Mouse (Mus musculus): ENCODE results near the gene Abl2. TPM values are rescaled to one million over a fixed set of nuclear protein-coding genes. Genes with fewer than 3 reads are reported as not detected.

The Abl2 gene
- total and polyA plus RNA-seq, 3 experiments, result 8.6 to 15.2 (median 14.7) TPM

DNA sequence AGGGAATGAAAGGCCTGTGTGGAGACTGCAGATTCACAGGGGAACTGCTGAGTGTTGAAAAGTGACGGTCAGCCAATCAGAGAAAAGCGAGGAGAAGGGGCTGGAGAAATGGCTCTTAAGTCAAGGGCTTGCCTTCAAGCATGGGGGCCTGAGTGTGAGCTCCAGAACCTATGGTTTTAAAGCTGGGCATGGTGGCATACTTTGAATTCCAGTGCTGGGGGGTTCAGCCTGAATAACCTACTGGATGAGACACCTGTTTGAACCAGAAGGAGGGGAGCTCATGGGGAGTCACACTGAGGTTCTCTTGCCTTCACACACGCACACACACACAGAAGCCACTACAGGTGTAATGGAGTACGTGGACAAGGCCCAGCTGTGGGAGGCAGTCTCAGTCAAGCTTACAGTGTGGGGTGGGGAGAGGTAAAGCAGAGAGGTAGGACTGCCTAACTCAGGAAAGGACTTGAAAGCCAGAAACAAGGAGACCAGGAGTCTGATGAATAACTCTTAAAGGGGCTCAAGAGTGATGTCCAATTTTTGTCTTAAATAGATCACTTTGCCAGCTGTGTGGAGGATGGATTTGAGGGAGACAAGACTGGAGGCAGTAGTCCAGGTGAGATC is 61.8 kb downstream of the Abl2 start:
- Histone ChIP-seq H3K27me3 (ENCODE audit: insufficient read depth, low read length) (no peaks in the 10 kb centered on the region), H3K4me3 (ENCODE audit: low read depth, low read length) (no peak overlapping the region), H3K36me3 (replicated peaks) (peaks cover 45% of the 10 kb centered on the region), H3K9me3 (replicated peaks) (no peaks in the 10 kb centered on the region), H3K4me1 (ENCODE audit: insufficient read depth, low read depth, low read length) (peaks cover 26% of the 10 kb centered on the region)
- TF ChIP-seq GATA2 (IDR thresholded peaks at IDR 0.05; ENCODE audit: borderline replicate concordance, low read depth, low read length) (no peak), POLR2AphosphoS5 (IDR thresholded peaks at IDR 0.05; ENCODE audit: insufficient replicate concordance, low read depth, low read length) (no peak), CTCF (IDR thresholded peaks at IDR 0.05; ENCODE audit: low read depth, low read length) (no peak), TAL1 (conservative IDR thresholded peaks at IDR 0.05; ENCODE audit: low read depth, low read length) (no peak), GATA1 (IDR thresholded peaks at IDR 0.05; ENCODE audit: borderline replicate concordance, low read length) (no peak)
- no peak for DNase-seq (ENCODE audit: low spot score)
- ATAC-seq (ENCODE audit: extremely low read depth, insufficient number of reproducible peaks, low FRiP score, poor library complexity, severe bottlenecking), result no peak

DNA sequence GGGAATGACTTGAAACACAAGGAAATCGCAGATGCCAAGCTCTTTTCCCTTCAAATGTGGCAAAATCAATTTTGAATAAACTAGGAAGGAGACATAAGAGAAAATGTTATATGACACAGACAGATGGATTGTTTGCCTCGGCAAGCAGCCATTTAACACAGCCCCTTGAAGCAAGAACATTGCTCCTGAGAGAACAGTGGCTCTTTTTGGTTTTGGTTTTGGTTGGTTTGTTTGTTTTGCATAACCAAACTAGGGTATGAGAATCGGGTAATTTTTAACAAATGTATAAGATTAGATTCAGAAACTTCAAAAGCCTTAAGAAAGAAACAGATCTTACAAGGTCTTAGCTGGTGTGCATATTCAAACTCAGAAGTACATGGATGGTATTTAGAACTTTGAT is 62.4 kb downstream of the Abl2 start:
- TF ChIP-seq CTCF (IDR thresholded peaks at IDR 0.05; ENCODE audit: low read depth, low read length), result no peak
- TF ChIP-seq GATA1 (IDR thresholded peaks at IDR 0.05; ENCODE audit: borderline replicate concordance, low read length), result no peak
- H3K36me3 ChIP-seq (replicated peaks), result peaks cover 48% of the 10 kb centered on the region
- H3K9me3 ChIP-seq (replicated peaks), result no peaks in the 10 kb centered on the region
- ATAC-seq (ENCODE audit: extremely low read depth, insufficient number of reproducible peaks, low FRiP score, poor library complexity, severe bottlenecking), result no peak
- no peak overlapping the region for H3K4me3 ChIP-seq (ENCODE audit: low read depth, low read length)
- peaks cover 20% of the 10 kb centered on the region for H3K4me1 ChIP-seq (ENCODE audit: insufficient read depth, low read depth, low read length)
- DNase-seq (ENCODE audit: low spot score), result no peak
- no peaks in the 10 kb centered on the region for H3K27me3 ChIP-seq (ENCODE audit: insufficient read depth, low read length)

DNA sequence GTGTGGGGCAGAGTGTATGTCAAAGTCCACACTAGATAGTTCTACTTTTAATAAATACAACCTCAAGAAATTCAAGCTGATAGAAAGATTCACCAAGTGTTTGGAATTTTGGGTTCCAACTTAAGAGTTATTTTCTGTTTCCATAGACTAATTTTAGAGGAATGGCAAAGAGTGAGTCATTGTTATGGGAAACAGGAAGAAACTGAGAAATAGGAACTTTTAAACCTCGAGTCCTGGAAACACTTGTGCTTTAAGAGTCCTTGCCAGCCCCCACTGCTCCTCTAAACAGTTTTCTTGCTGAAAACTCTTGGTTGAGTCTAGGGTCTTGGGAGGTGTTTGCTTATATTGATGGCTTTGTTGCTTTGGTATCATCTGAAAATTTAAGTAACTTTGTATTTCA is 65.6 kb downstream of the Abl2 start:
- DNase-seq (ENCODE audit: low spot score) (no peak), ATAC-seq (ENCODE audit: extremely low read depth, insufficient number of reproducible peaks, low FRiP score, poor library complexity, severe bottlenecking) (no peak)
- no peaks in the 10 kb centered on the region for H3K4me1 ChIP-seq (ENCODE audit: insufficient read depth, low read depth, low read length)
- peaks cover 58% of the 10 kb centered on the region for H3K36me3 ChIP-seq (replicated peaks)
- H3K27me3 ChIP-seq (ENCODE audit: insufficient read depth, low read length), result no peaks in the 10 kb centered on the region
- no peaks in the 10 kb centered on the region for H3K9me3 ChIP-seq (replicated peaks)
- TF ChIP-seq CTCF (IDR thresholded peaks at IDR 0.05; ENCODE audit: low read depth, low read length) (no peak), POLR2AphosphoS5 (IDR thresholded peaks at IDR 0.05; ENCODE audit: insufficient replicate concordance, low read depth, low read length) (no peak), GATA2 (IDR thresholded peaks at IDR 0.05; ENCODE audit: borderline replicate concordance, low read depth, low read length) (no peak), GATA1 (IDR thresholded peaks at IDR 0.05; ENCODE audit: borderline replicate concordance, low read length) (no peak), TAL1 (conservative IDR thresholded peaks at IDR 0.05; ENCODE audit: low read depth, low read length) (no peak)
- H3K4me3 ChIP-seq (ENCODE audit: low read depth, low read length), result no peak overlapping the region

DNA sequence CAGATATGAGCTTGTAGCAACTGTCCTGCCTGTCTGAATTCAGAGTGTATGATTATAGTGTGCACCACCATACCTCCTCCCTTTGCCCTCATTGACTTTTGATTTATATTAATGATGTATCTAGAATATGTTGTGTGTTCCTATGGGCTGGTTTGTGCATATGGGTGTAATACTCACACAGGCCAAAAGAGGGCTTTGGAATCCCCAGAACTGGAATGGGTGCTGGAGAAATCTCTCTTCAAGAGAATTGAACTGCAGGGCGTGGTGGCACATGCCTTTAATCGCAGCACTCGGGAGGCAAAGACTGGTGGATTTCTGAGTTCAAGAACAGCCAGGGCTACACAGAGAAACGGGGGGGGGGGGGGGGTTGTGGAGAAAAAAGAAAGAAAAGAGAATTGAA is 68.1 kb downstream of the Abl2 start:
- Histone ChIP-seq H3K36me3 (replicated peaks) (peaks cover 67% of the 10 kb centered on the region), H3K27me3 (ENCODE audit: insufficient read depth, low read length) (no peaks in the 10 kb centered on the region), H3K4me1 (ENCODE audit: insufficient read depth, low read depth, low read length) (no peaks in the 10 kb centered on the region), H3K4me3 (ENCODE audit: low read depth, low read length) (no peak overlapping the region), H3K9me3 (replicated peaks) (no peaks in the 10 kb centered on the region)
- DNase-seq (ENCODE audit: low spot score), result no peak
- TF ChIP-seq GATA1 (IDR thresholded peaks at IDR 0.05; ENCODE audit: borderline replicate concordance, low read length), result no peak
- TF ChIP-seq CTCF (IDR thresholded peaks at IDR 0.05; ENCODE audit: low read depth, low read length), result no peak
- no peak for TF ChIP-seq POLR2AphosphoS5 (IDR thresholded peaks at IDR 0.05; ENCODE audit: insufficient replicate concordance, low read depth, low read length)
- TF ChIP-seq TAL1 (conservative IDR thresholded peaks at IDR 0.05; ENCODE audit: low read depth, low read length), result no peak
- no peak for TF ChIP-seq GATA2 (IDR thresholded peaks at IDR 0.05; ENCODE audit: borderline replicate concordance, low read depth, low read length)
- no peak for ATAC-seq (ENCODE audit: extremely low read depth, insufficient number of reproducible peaks, low FRiP score, poor library complexity, severe bottlenecking)

DNA sequence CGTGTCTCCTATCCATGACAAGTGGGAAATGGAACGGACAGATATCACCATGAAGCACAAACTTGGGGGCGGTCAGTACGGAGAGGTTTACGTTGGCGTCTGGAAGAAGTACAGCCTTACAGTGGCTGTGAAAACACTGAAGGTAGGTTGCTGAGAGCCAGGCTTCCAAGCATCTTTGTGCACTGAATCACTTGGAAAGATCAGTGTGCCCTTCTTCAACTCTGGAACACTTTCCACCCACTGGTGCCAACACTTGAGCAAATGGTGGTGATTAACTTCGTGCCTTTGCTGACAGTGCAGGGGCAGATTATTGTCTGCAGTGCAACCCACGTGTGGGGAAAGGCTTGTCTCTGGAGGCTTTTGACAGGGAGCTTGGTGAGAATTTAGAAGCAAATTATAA is 71.4 kb downstream of the Abl2 start:
- Histone ChIP-seq H3K9me3 (replicated peaks) (no peaks in the 10 kb centered on the region), H3K36me3 (replicated peaks) (peaks cover 74% of the 10 kb centered on the region), H3K27me3 (ENCODE audit: insufficient read depth, low read length) (no peaks in the 10 kb centered on the region), H3K4me3 (ENCODE audit: low read depth, low read length) (no peak overlapping the region), H3K4me1 (ENCODE audit: insufficient read depth, low read depth, low read length) (no peaks in the 10 kb centered on the region)
- DNase-seq (ENCODE audit: low spot score), result no peak
- no peak for TF ChIP-seq POLR2AphosphoS5 (IDR thresholded peaks at IDR 0.05; ENCODE audit: insufficient replicate concordance, low read depth, low read length)
- TF ChIP-seq GATA1 (IDR thresholded peaks at IDR 0.05; ENCODE audit: borderline replicate concordance, low read length), result no peak
- no peak for TF ChIP-seq TAL1 (conservative IDR thresholded peaks at IDR 0.05; ENCODE audit: low read depth, low read length)
- no peak for ATAC-seq (ENCODE audit: extremely low read depth, insufficient number of reproducible peaks, low FRiP score, poor library complexity, severe bottlenecking)

DNA sequence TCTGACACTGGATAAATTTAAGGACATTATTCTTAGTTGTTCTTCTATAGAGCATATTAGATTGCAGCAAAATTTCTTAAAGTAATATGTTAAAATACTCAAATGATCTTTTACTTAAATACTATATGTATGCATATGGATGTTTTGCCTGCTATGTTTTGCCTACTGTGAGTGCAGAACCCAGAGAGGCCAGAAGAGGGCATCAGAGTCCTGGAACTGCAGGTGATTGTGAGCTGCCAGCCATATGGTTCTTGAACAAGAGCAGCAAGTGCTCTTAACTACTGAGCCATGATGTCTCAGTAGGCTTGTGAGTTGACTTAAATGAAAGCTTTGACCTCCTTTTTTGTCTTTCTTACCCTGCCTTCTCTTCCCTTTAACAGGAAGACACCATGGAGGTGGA is 72.4 kb downstream of the Abl2 start:
- DNase-seq (ENCODE audit: low spot score) (no peak), ATAC-seq (ENCODE audit: extremely low read depth, insufficient number of reproducible peaks, low FRiP score, poor library complexity, severe bottlenecking) (no peak)
- Histone ChIP-seq H3K36me3 (replicated peaks) (peaks cover 76% of the 10 kb centered on the region), H3K4me1 (ENCODE audit: insufficient read depth, low read depth, low read length) (no peaks in the 10 kb centered on the region), H3K9me3 (replicated peaks) (no peaks in the 10 kb centered on the region), H3K27me3 (ENCODE audit: insufficient read depth, low read length) (no peaks in the 10 kb centered on the region), H3K4me3 (ENCODE audit: low read depth, low read length) (no peak overlapping the region)
- TF ChIP-seq CTCF (IDR thresholded peaks at IDR 0.05; ENCODE audit: low read depth, low read length) (no peak), GATA1 (IDR thresholded peaks at IDR 0.05; ENCODE audit: borderline replicate concordance, low read length) (no peak), TAL1 (conservative IDR thresholded peaks at IDR 0.05; ENCODE audit: low read depth, low read length) (no peak)

DNA sequence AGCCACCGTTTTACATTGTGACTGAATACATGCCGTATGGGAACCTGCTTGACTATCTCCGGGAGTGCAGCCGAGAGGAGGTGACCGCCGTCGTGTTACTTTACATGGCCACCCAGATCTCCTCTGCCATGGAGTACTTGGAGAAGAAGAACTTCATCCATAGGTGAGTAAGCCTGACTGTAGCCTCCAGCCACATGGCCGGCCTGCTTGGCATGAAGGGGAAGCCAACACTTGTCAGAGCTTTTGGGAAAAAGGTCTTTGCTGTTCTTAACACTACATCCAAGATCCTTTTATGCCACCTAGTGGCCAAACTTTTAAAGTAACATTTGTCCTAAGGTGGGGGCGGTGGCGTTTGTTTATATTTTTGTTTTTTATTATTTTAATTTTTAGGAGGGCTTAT is 74.5 kb downstream of the Abl2 start:
- Histone ChIP-seq H3K9me3 (replicated peaks) (no peaks in the 10 kb centered on the region), H3K36me3 (replicated peaks) (peaks cover 83% of the 10 kb centered on the region), H3K4me1 (ENCODE audit: insufficient read depth, low read depth, low read length) (no peaks in the 10 kb centered on the region), H3K4me3 (ENCODE audit: low read depth, low read length) (no peak overlapping the region), H3K27me3 (ENCODE audit: insufficient read depth, low read length) (no peaks in the 10 kb centered on the region)
- DNase-seq (ENCODE audit: low spot score) (no peak), ATAC-seq (ENCODE audit: extremely low read depth, insufficient number of reproducible peaks, low FRiP score, poor library complexity, severe bottlenecking) (no peak)
- TF ChIP-seq CTCF (IDR thresholded peaks at IDR 0.05; ENCODE audit: low read depth, low read length) (no peak), POLR2AphosphoS5 (IDR thresholded peaks at IDR 0.05; ENCODE audit: insufficient replicate concordance, low read depth, low read length) (no peak), GATA1 (IDR thresholded peaks at IDR 0.05; ENCODE audit: borderline replicate concordance, low read length) (no peak), TAL1 (conservative IDR thresholded peaks at IDR 0.05; ENCODE audit: low read depth, low read length) (no peak), GATA2 (IDR thresholded peaks at IDR 0.05; ENCODE audit: borderline replicate concordance, low read depth, low read length) (no peak)

All from G1E (cell line).